Mouse (Mus musculus) right cerebral cortex, postnatal 36 days (tissue): Measurements from ENCODE around the gene Rnaset2b.
A peak's percentile ranks its signal among the peaks of the same experiment; 100 is the strongest.
"Not testable (repeated sequence)": the region's sequence is repeated elsewhere in the genome, so short reads cannot be mapped to it uniquely, and the experiment has no call there.

Experiments used
- DNase-seq, 2 experiments: peaks; one replicate each; pipeline ENCODE4 v3.0.0; 2022; ENCODE audit warnings: low spot score in 2 of 2, mixed read lengths in 1 of 2

Gene Rnaset2b

GRCm38 (mm10) chr17:6980144-6980543, 9.7 kb downstream of the Rnaset2b start:
- not testable (repeated sequence) for DNase-seq

DNA sequence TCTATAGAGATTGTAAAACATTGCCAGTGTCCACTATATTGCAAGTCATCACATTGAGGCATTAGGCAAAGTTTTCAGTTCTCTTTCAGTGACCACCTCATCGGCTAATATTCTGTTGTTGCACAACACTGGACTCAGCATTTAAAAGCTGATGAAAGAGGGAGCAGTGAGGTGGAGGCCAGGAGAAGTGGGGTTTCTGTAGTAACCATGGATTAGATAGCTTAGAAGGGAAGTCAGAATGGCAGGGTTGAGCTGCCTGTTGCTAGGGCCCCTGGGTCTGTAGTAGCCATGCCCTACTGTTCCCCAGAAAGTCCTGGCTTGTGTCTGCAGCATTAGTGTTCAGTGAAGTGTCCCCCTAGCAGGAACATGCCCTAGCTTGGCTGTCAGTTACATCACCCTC, 15.7 kb downstream of the Rnaset2b start:
- not testable (repeated sequence) for DNase-seq

DNA sequence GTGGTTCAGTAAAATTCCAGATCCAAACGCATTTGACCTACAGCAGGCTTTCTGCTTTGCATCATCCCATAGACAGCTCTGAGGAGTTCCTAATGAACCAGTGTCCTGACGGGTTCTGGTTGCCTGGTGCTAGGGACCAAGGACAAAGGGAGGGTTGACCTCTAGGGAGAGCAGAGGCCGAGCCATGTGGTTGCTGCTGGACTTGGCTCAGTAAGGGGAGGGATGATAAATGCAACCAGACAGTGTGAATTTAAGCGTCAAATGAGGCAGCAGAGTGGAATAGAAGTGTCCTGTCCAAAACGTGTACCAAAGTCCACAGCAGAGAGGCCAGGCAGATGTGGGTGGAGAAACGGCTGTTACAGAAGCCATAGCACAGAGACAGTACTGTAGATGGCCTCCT, 25.1 kb downstream of the Rnaset2b start:
- not testable (repeated sequence) for DNase-seq

DNA sequence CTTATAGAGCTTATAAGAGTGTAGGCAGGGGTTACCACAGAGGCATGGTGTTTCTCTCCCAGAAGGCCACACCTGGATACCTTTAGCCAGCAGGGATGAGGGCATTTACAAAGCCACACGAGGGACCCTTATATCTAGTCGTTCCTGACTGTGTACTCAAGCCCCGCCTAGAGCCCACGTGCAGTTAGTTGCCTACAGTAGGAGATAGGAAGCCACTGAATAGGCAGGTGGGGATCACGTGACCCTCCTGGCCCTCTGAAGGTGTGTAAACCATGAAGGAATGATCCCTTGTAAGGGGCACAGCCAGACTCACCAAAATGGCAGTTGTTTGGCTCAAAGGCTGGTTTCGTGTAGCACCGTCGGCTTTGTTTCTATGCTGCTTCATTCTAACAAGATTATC, 26.4 kb downstream of the Rnaset2b start:
- not testable (repeated sequence) for DNase-seq

- DNase-seq: not testable (repeated sequence)
Observed at GRCm38 (mm10) chr17:6997778-6998490, 27.5 kb downstream of the Rnaset2b start.

DNA sequence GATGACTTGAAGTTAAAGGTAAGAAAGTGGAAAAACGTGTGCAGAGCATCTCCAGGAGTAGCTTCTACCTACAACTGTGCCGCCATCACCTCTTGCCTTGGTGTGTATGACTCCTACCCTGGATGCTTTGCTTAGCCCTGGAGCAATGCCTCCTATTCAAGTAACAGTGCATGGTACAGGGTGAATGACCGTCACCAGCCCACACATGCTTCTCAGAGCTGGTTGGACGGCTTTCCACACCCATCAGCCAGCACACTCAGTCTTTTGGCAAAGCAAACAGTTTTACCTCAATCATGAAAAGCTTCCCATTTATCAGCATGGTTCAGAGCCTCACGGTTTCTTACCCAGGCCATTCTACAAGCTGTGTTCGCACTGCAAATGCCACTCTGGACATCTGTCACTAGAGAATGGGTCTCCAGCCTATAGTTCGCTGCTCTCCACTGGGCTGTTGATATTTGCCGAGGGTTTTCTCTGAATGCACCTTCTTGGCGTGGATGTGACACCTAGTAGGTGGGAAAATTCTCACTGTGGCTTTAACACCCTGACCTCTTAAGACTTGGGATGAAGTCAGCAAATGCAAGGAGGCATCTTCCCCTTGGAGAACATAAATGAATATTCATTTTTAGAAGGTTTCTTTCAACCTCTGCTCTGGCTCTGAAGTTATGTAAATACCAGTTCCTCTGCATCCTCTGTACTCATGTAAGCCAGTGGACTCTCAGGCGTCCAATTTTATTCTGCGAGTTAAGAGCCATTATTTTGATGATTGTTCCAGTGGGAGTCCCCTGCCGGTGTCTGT, 31.6 kb downstream of the Rnaset2b start:
- DNase-seq: not testable (repeated sequence)

DNA sequence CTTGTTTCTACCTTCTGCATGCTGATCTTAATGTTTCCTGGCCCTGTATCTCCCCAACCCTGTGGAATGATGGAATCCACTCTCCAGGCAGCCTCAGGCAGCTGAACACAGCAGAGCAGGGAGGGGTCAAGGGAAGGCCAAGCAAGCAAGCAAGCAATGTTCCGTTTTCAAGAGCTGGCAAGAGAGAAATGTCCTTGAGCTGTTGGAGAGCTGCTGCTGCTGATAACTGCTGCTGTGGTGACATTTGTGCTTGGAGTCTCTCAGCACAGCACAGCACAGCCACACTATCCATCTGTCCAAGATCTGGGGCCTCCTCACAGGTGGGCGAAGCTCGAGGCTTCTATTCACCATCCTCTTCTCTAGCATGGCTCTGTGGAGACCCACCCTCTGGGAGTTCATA, 33.0 kb downstream of the Rnaset2b start:
- not testable (repeated sequence) for DNase-seq

DNA sequence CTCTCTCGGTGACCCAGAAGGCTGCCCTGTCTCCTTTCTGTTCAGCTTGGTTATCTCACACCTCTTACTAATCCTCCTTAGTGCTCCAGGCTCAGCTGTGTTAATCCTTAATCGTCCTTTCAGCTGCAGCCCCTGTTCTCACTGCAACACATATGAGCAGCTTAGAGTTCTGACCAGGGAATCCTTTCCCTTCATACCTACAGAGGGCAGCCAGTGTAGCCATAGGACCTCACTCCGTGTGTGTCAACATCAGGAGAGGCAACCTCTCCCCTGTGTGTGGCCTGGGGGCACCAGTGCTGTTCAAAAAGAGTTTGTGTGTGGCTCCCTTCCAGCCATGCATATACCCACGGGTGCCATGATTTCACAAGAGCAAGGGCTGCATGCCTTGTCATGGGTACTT, 35.2 kb downstream of the Rnaset2b start:
- DNase-seq: not testable (repeated sequence)

DNA sequence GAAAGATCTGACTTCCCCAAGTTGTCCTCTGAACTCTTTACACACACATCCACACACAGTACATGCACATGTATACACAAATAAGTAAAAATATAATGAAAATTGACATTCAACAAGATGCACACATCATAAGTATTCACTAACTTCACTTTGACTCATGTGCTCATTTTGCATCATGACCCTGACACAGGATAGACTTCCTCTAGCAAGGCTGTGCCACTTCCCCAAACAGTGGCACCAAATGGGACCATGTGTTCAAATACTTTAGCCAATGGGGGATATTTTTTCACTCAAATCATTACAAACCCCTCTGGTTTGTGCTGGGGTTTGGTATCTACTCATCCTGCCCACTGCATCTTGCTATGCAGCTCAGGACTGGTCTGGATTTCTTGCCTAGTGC, 38.5 kb downstream of the Rnaset2b start:
- DNase-seq: not testable (repeated sequence)

DNA sequence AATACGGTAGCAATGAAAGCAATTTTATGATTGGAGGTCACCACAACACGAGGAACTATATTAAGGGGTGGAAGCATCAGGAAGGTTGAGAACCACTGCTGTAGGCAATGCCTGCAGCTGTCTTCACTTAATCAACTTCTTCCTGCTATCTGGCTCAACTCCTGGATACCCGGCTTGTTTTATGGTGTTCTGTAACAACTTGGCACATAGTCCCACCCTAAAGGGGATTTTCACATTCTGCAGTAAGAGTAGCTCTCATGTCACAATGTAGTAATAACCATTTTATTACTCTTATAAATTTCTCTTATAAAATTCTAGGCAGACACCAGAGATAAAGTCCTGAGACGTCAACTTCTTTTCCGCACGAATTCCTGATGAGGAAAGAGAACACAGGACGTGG, 39.0 kb downstream of the Rnaset2b start:
- not testable (repeated sequence) for DNase-seq

DNA sequence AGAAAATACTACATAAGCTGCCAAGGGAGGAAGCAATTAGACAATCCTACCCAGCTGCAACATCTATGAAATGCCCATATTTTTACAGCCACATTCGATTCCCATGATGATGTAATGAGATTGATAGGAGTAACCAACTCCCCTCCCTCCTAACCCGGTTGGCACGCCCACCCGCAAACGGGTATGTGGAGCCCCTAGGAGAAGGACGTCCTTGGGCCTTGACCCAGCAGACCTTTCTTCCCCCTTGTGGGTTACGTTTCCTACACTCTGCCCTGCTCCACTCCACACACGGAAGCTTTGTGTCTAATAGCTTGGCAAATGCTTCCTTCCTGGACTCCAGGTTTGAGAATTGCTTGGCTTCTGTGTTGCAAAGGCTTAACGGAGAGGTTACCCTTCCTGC, 39.5 kb downstream of the Rnaset2b start:
- not testable (repeated sequence) for DNase-seq

GRCm38 (mm10) chr17:7014190-7014589, 43.8 kb downstream of the Rnaset2b start:
- DNase-seq: not testable (repeated sequence)

DNA sequence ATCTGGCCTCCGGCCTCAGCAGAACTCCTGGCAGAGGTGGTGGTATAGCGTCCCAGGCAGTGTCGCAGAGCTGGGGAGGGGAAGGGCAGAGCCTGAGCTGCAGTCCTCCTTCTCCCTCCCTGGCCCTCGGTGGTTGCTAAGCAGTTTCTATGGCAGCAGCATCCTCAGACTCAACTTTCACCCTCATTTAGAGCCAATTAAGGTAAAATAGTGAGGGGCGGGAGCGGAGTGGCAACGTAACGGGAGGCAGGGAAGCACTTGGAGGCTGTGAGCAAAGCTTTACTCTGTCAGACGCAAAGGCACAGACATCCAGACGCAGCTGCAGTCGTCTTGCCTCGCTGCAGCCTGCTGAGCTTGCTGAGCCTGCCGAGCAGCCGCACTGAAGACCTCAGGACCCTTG, 54.8 kb downstream of the Rnaset2b start, which contains the start of gene Gm1604a:
Gene Gm1604a (plus strand): TSS at position 312 of the 400 bp plus-strand sequence.
- peak in 1 of 2 experiments; percentile 29 for DNase-seq

GRCm38 (mm10) chr17:7025764-7026346, 55.4 kb downstream of the Rnaset2b start:
- not testable (repeated sequence) for DNase-seq

- DNase-seq: not testable (repeated sequence)
Observed at GRCm38 (mm10) chr17:7030204-7030603, 59.8 kb downstream of the Rnaset2b start.

GRCm38 (mm10) chr17:7030622-7031174, 60.3 kb downstream of the Rnaset2b start:
- not testable (repeated sequence) for DNase-seq

DNA sequence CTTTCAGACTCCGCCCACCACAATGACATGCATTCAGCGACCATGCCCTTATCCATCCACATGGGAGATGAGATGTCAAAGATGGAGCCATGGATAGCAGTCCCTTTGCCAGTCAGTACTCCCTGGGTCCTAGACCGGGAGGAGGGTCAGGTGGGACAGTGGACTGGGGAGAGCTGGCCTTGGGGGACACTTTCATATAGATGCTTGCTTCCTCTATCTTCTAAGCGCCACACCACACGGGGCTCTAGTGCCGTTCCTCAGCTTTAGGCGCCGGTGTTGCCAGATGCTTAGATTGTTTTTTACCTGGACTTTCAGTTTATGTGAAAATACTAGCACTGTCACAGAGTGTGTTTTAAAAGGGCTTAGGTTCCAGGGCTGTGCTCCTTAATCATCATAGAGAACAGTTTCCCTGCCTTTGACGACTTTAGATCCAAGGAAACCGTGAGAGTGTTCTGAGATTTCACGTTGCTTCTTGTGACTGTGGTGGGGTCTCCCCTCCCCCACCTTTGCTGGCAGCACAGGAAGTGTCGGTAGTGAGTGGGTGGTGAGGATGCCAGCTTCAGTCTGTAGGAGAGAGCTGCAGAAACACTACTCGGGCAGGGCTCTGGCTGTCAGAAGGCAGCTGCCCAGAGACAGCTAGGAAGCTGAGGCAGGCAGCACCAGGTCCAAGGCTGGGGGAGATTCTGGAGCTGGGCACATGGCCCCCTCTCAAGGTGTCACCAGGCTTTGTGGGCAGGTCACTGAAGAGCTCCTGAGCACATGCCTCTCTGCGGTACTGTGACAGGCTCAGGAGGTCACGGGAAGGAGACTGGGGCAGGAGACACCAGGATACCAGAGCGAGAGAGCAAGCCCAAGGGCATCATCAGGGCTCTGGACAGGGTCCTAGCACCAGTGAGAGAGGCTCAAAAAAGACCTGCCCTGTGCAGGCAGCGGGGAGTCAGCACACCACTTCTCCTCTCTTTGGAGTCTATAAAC, 63.0 kb downstream of the Rnaset2b start:
- DNase-seq: not testable (repeated sequence)
